Mouse (Mus musculus) C2C12 (cell line): ENCODE results near the gene Gja4. TPM values are rescaled to one million over a fixed set of nuclear protein-coding genes. Genes with fewer than 3 reads are reported as not detected.

Experiments
- H3K27me3 ChIP-seq: one replicate; pipeline ENCODE4 v1.6.1; 2011; ENCODE audit not compliant: control insufficient read depth, insufficient read depth, insufficient read length
- H3K36me3 ChIP-seq: one replicate; pipeline ENCODE4 v1.6.1; 2011; ENCODE audit not compliant: control insufficient read depth, insufficient read depth
- H3K4me3 ChIP-seq: one replicate; pipeline ENCODE4 v1.5.1; 2011; ENCODE audit warnings: mild to moderate bottlenecking, control low read depth; ENCODE audit not compliant: poor library complexity, insufficient read depth, severe bottlenecking
- H3K79me2 ChIP-seq: one replicate; pipeline ENCODE4 v1.6.1; 2011; ENCODE audit not compliant: control insufficient read depth, insufficient read depth
- H3K79me3 ChIP-seq: one replicate; pipeline ENCODE4 v1.6.1; 2011; ENCODE audit warnings: low read depth, control low read depth
- H3ac ChIP-seq: one replicate; pipeline ENCODE3; 2011; ENCODE audit warnings: low read depth; ENCODE audit not compliant: control insufficient read depth, insufficient read length
- CEBPB ChIP-seq: IDR thresholded peaks from one replicate; pipeline ENCODE4 v1.6.1; 2011; ENCODE audit warnings: low read depth, mild to moderate bottlenecking, control low read depth, moderate library complexity
- CTCF ChIP-seq: IDR thresholded peaks from one replicate; pipeline ENCODE4 v1.5.1; 2011; ENCODE audit not compliant: control insufficient read depth, insufficient read depth, insufficient read length
- FOSL1 ChIP-seq: IDR thresholded peaks from one replicate; pipeline ENCODE4 v1.8.0; 2011; ENCODE audit warnings: mild to moderate bottlenecking, low read length; ENCODE audit not compliant: poor library complexity, insufficient read depth, severe bottlenecking
- MAX ChIP-seq: IDR thresholded peaks from one replicate; pipeline ENCODE4 v1.6.1; 2011; ENCODE audit warnings: mild to moderate bottlenecking, control low read depth
- MYOD1 ChIP-seq: IDR thresholded peaks from one replicate; pipeline ENCODE4 v1.6.1; 2011; ENCODE audit warnings: low read depth; ENCODE audit not compliant: control insufficient read depth, insufficient read length
- MYOG ChIP-seq: IDR thresholded peaks from one replicate; pipeline ENCODE4 v1.6.1; 2011; ENCODE audit not compliant: control insufficient read depth, insufficient read length; ENCODE audit errors: extremely low read depth
- USF1 ChIP-seq: IDR thresholded peaks from one replicate; pipeline ENCODE4 v1.6.1; 2011; ENCODE audit warnings: low read depth, mild to moderate bottlenecking, control low read depth, moderate library complexity
- polyA plus RNA-seq: library from polyadenylated mRNA; unstranded; fragments of >200 nt; fragmentation: generic; extraction: Trizol; gene quantifications from one replicate; pipeline ENCODE4 v1.2.1, GENCODE M21; 2012; ENCODE audit warnings: missing spikeins

Gja4 gene
- polyA plus RNA-seq, 1 experiment = 0.07 TPM

DNA sequence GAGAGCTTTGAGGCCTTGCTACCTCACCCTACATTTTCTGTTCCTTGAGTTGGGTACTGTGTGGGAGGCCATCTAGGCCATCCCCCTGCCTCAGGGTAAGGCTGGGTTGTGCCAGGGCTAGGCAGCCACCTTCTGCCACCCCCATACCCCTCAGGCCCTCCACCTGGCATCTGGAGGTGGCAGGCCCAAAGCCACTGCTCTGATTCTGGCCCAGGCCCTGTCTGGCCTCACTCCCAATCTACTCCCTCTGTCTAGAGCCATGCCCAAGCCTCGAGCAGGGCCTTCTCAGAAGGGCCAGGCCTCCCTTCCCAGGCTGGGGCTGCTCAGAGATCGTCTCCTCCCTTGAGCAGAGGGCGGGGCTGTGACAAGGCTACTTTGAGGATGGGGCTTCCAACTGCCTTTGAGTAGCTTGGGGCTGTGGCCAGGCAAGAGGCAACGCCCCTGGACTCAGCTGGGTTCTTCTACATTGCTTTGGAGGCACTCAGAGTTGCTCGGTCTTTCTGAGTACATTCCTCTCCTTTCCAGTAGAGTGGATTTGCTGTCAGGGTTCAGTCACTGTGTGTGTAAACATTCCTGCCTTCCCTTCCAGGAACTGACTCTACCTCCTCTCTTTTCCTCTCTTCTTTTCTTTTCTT lies 21.1 kb upstream of the Gja4 start:
- H3K36me3 ChIP-seq = no peaks in the 10 kb centered on the region
- H3K79me3 ChIP-seq = no peaks in the 10 kb centered on the region
- H3ac ChIP-seq = no peak overlapping the region
- TF ChIP-seq FOSL1 (no peak), CTCF (no peak), MAX (no peak), CEBPB (no peak), MYOG (no peak)
- no peaks in the 10 kb centered on the region for H3K79me2 ChIP-seq
- no peaks in the 10 kb centered on the region for H3K27me3 ChIP-seq
- H3K4me3 ChIP-seq = no peak overlapping the region

DNA sequence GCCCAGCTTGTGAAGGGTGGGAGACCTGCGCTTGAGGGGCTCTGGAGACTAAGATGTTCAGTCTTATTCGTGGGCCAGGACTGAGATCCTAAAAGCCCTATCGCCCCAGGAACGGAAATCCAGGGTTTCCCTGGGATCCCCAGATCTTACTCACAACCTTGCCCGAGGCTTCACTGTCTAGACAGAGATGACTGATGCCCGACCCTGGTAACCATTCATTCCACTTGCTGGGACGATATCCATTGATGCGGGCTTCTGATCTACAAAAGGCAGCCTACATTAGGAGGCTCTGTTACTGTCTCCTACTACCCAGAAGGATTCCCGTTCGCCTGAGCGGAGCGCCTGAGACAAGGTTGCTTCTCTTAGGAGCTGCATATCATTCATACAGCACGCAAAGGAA lies 17.3 kb upstream of the Gja4 start:
- H3K79me2 ChIP-seq = no peaks in the 10 kb centered on the region
- no peaks in the 10 kb centered on the region for H3K27me3 ChIP-seq
- H3K4me3 ChIP-seq = no peak overlapping the region
- no peaks in the 10 kb centered on the region for H3K79me3 ChIP-seq
- no peaks in the 10 kb centered on the region for H3K36me3 ChIP-seq
- TF ChIP-seq MYOG = no peak
- TF ChIP-seq USF1 = no peak
- no peak for TF ChIP-seq FOSL1
- no peak for TF ChIP-seq CTCF
- TF ChIP-seq CEBPB = no peak
- TF ChIP-seq MAX = no peak
- no peak for TF ChIP-seq MYOD1
- H3ac ChIP-seq = no peak overlapping the region

DNA sequence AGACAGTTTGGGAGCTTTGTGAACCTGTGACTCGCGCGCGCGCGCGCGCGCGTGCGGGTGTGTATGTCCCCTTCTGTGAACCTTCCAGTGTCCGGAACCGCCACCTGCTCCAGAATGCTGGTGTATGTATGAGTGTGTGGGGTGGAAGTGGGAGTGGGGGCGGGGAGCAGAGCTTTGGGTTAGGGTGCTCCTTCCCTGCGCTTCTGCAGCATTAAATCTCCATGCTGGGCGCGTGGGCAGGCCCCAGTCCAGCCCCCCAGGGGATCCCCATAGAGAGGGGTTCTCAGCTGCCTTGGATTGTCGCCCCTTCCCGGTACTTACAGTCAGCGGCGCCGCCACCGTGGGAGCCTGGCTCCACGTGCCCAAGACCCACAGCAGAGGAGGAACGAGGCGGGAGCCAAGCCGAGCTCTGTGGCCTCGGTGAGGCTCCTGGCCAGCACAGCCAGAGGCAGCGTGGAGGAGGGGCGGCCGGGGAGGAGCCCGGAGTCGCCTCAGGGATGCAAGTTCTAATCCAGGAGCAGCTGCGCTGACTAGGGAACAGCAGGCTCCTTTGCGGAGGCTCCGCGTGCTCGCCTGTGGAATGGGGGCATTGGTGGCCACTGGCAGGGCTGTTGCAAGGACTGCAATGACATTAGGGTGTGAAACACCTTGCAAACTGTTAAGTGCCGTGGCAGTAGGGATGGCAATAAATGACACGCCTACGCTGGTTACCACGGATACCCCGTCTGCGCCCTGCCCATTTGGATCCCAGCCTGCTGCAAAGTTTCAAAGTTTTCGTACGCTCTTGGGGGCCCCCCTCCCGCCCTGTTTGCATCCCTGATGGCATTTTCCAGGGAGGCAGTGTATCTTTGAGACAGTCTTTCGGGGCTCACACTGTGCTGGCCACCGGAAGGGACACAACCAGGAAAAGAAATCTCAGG lies 16.6 kb upstream of the Gja4 start, which contains the start of gene Gjb3:
Gene Gjb3, minus strand, starts transcription at position 664 of the 920 bp plus-strand sequence.
- Histone ChIP-seq H3K4me3 (no peak within 1 kb of the TSS), H3K79me2 (no peaks in the 10 kb centered on the region), H3K36me3 (no peaks in the 10 kb centered on the region), H3K79me3 (no peaks in the 10 kb centered on the region), H3ac (no peak within 1 kb of the TSS), H3K27me3 (no peaks in the 10 kb centered on the region)
- TF ChIP-seq MAX (no peak), CEBPB (no peak), MYOD1 (no peak), MYOG (no peak), FOSL1 (no peak), CTCF (no peak), USF1 (no peak)

- no peak for TF ChIP-seq MYOG
- no peak for TF ChIP-seq MAX
- no peak for TF ChIP-seq MYOD1
- TF ChIP-seq CEBPB = no peak
- TF ChIP-seq FOSL1 = no peak
- Histone ChIP-seq H3K27me3 (no peaks in the 10 kb centered on the region), H3K79me2 (no peaks in the 10 kb centered on the region), H3K79me3 (no peaks in the 10 kb centered on the region), H3K4me3 (no peak overlapping the region), H3K36me3 (no peaks in the 10 kb centered on the region), H3ac (no peak overlapping the region)
Observed at GRCm38 (mm10) chr4:127329751-127330150, 15.9 kb upstream of the Gja4 start.

- Histone ChIP-seq H3K79me3 (no peaks in the 10 kb centered on the region), H3ac (no peak overlapping the region), H3K27me3 (no peaks in the 10 kb centered on the region), H3K79me2 (no peaks in the 10 kb centered on the region), H3K4me3 (no peak overlapping the region), H3K36me3 (no peaks in the 10 kb centered on the region)
- TF ChIP-seq MAX (no peak), FOSL1 (no peak), CEBPB (no peak), MYOG (no peak), MYOD1 (no peak), USF1 (no peak), CTCF (no peak)
Observed at GRCm38 (mm10) chr4:127329046-127329445, 15.2 kb upstream of the Gja4 start.

DNA sequence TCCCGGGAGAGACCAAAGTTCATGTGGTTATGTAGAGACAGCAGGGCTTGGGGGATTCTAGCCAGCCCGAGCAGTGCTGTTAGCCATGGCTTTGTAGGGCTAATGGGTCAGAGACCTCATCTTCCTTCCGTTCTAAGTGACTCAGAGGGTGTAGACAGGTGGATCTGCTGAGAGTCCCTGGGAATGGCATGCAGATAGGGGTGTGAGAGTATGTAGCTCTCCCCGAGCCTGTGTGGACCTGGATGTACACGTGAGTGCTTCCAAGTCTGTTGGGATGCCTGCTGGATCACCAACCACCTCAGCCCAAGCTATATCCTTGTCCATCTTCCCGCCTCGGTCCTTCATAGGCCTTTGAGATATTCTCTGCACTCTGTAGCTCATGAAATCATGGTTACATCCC lies 14.5 kb upstream of the Gja4 start:
- Histone ChIP-seq H3K79me2 (no peaks in the 10 kb centered on the region), H3K79me3 (no peaks in the 10 kb centered on the region), H3ac (no peak overlapping the region), H3K27me3 (no peaks in the 10 kb centered on the region), H3K36me3 (no peaks in the 10 kb centered on the region), H3K4me3 (no peak overlapping the region)
- TF ChIP-seq CTCF (no peak), MAX (no peak), USF1 (no peak), CEBPB (no peak), FOSL1 (no peak), MYOG (no peak), MYOD1 (peak; percentile 57)
